Comparison of ENCODE assay signal across 8 mouse cellular contexts in genomic region chr7:140923070-140923775, GRCm38 (mm10). TPM values are rescaled to one million over a fixed set of nuclear protein-coding genes. Genes with fewer than 3 reads are reported as not detected.
DNase-seq lines count a peak whose midpoint lies in the region; ATAC-seq lines count a peak whose summit lies in the region.

No protein-coding gene starts in this region.

- DNase-seq in heart, postnatal 25 days (ENCODE audit: low spot score), result no peak
- no peak for DNase-seq in embryonic facial prominence, embryonic 10.5 days (ENCODE audit: low spot score)
- DNase-seq in spleen, postnatal 4 days (ENCODE audit: low spot score in 2 of 2), result no peak
- DNase-seq in layer of hippocampus, adult 8-10 months (ENCODE audit: low spot score in 2 of 2), result no peak
- no peak for DNase-seq in adrenal gland, postnatal 4 days (ENCODE audit: low spot score in 2 of 2)

- H3K4me3 ChIP-seq in heart, embryonic 16.5 days (ENCODE audit: low read length), result peak overlapping the region; percentile 52
- peak overlapping the region; percentile 55 for H3K4me3 ChIP-seq in embryonic facial prominence, embryonic 10.5 days
- H3K4me3 ChIP-seq in hindbrain, embryonic 15.5 days, result peak overlapping the region; percentile 51
- peak overlapping the region; percentile 48 for H3K4me3 ChIP-seq in midbrain, embryonic 15.5 days

- H3K9me3 ChIP-seq in heart, embryonic 16.5 days (replicated peaks; ENCODE audit: control insufficient read depth, low read length), result no peaks in the 10 kb centered on the region
- no peaks in the 10 kb centered on the region for H3K9me3 ChIP-seq in embryonic facial prominence, embryonic 10.5 days
- no peaks in the 10 kb centered on the region for H3K9me3 ChIP-seq in hindbrain, embryonic 15.5 days
- no peaks in the 10 kb centered on the region for H3K9me3 ChIP-seq in midbrain, embryonic 15.5 days

- H3K9ac ChIP-seq in heart, embryonic 16.5 days (ENCODE audit: low read length), result no peak overlapping the region; the same call in 1 of the 2 replicates
- peak overlapping the region; percentile 42 for H3K9ac ChIP-seq in hindbrain, embryonic 15.5 days
- H3K9ac ChIP-seq in midbrain, embryonic 15.5 days, result peak overlapping the region; percentile 35; the same call in 1 of the 2 replicates

- intact Hi-C loops in heart, postnatal 25 days (cut with DNase I), result no loop called here

- peak overlapping the region; percentile 67 for H3K4me2 ChIP-seq in heart, embryonic 16.5 days (ENCODE audit: low read depth, low read length)
- H3K4me2 ChIP-seq in hindbrain, embryonic 15.5 days, result peak overlapping the region; percentile 99
- H3K4me2 ChIP-seq in midbrain, embryonic 15.5 days, result peak overlapping the region; percentile 97

- no peak overlapping the region for H3K27ac ChIP-seq in heart, embryonic 16.5 days (ENCODE audit: low read length)
- no peak overlapping the region for H3K27ac ChIP-seq in embryonic facial prominence, embryonic 10.5 days (replicated peaks)
- no peak overlapping the region for H3K27ac ChIP-seq in hindbrain, embryonic 15.5 days (replicated peaks)
- H3K27ac ChIP-seq in midbrain, embryonic 15.5 days, result no peak overlapping the region

- no peaks in the 10 kb centered on the region for H3K36me3 ChIP-seq in heart, embryonic 16.5 days (ENCODE audit: control insufficient read depth, insufficient read depth)
- H3K36me3 ChIP-seq in embryonic facial prominence, embryonic 10.5 days (replicated peaks), result no peaks in the 10 kb centered on the region
- H3K36me3 ChIP-seq in hindbrain, embryonic 15.5 days, result no peaks in the 10 kb centered on the region
- no peaks in the 10 kb centered on the region for H3K36me3 ChIP-seq in midbrain, embryonic 15.5 days (replicated peaks)

- ATAC-seq in heart, embryonic 16.5 days (replicated peaks; ENCODE audit: extremely low read depth, insufficient read depth, low FRiP score), result no peak
- ATAC-seq in hindbrain, embryonic 15.5 days (ENCODE audit: low FRiP score, low read depth), result no peak
- ATAC-seq in midbrain, embryonic 15.5 days (replicated peaks), result 0 out of 2 replicates have a peak, but pooled peaks have one; percentile 24

- peaks cover 61% of the 10 kb centered on the region for H3K27me3 ChIP-seq in heart, embryonic 16.5 days (ENCODE audit: control insufficient read depth, insufficient read depth, low read length)
- peaks cover 84% of the 10 kb centered on the region for H3K27me3 ChIP-seq in embryonic facial prominence, embryonic 10.5 days (replicated peaks; ENCODE audit: low read depth, poor library complexity, severe bottlenecking)
- peaks cover 68% of the 10 kb centered on the region for H3K27me3 ChIP-seq in hindbrain, embryonic 15.5 days
- H3K27me3 ChIP-seq in midbrain, embryonic 15.5 days (replicated peaks), result peaks cover 63% of the 10 kb centered on the region

- 23% methylated on average over 30 of the region's 30 CpGs for WGBS in heart, embryonic 16.5 days
- 23% methylated on average over 30 of the region's 30 CpGs for WGBS in embryonic facial prominence, embryonic 10.5 days
- 21% methylated on average over 30 of the region's 30 CpGs for WGBS in hindbrain, embryonic 15.5 days
- WGBS in midbrain, embryonic 15.5 days, result 23% methylated on average over 30 of the region's 30 CpGs

- H3K4me1 ChIP-seq in heart, embryonic 16.5 days (ENCODE audit: control insufficient read depth, insufficient read depth, low read length), result peaks cover 9% of the 10 kb centered on the region
- H3K4me1 ChIP-seq in embryonic facial prominence, embryonic 10.5 days, result peaks cover 22% of the 10 kb centered on the region
- peaks cover 18% of the 10 kb centered on the region for H3K4me1 ChIP-seq in hindbrain, embryonic 15.5 days (replicated peaks)
- peaks cover 19% of the 10 kb centered on the region for H3K4me1 ChIP-seq in midbrain, embryonic 15.5 days

RNA-seq across cellular contexts. Expression of gene Nlrp6, which starts 2.5 kb away (rescaled TPM):
- polyA plus RNA-seq in heart, embryonic 16.5 days (2015; fragmentation: Nextera tagmentation; extraction: Ambion mirVana), result 0.82 and 1.6 TPM in 2 replicates
- not detected for total RNA-seq in heart, postnatal 25 days (2021)
- polyA plus RNA-seq in embryonic facial prominence, embryonic 10.5 days (2016; fragmentation: Nextera tagmentation; extraction: Ambion mirVana), result 0.19 TPM in 1 of 2 replicates, not detected in the other
- 0.67 and 0.88 TPM in 2 replicates for polyA plus RNA-seq in hindbrain, embryonic 15.5 days (2015; fragmentation: Nextera tagmentation; extraction: Ambion mirVana)
- polyA plus RNA-seq in midbrain, embryonic 15.5 days (2015; fragmentation: Nextera tagmentation; extraction: Ambion mirVana), result 0.56 and 0.63 TPM in 2 replicates
- under 1 TPM; 0.49 to 0.64 (median 0.59) TPM for total RNA-seq in layer of hippocampus, adult 8-10 months (2022)
- 1 to 10 TPM; 2.1 to 4.9 TPM for total RNA-seq in adrenal gland, postnatal 4 days (2021)

RNA-seq across cellular contexts. Expression of gene Pgghg, which starts 18.0 kb away (rescaled TPM):
- polyA plus RNA-seq in heart, embryonic 16.5 days (2015; fragmentation: Nextera tagmentation; extraction: Ambion mirVana), result 12.2 and 12.4 TPM in 2 replicates
- 1 to 10 TPM; 4.6 to 5.2 TPM for total RNA-seq in heart, postnatal 25 days (2021)
- polyA plus RNA-seq in embryonic facial prominence, embryonic 10.5 days (2016; fragmentation: Nextera tagmentation; extraction: Ambion mirVana), result 13.5 and 14.3 TPM in 2 replicates
- 9.1 TPM in 2 replicates for polyA plus RNA-seq in hindbrain, embryonic 15.5 days (2015; fragmentation: Nextera tagmentation; extraction: Ambion mirVana)
- 6.2 and 8.4 TPM in 2 replicates for polyA plus RNA-seq in midbrain, embryonic 15.5 days (2015; fragmentation: Nextera tagmentation; extraction: Ambion mirVana)
- total RNA-seq in layer of hippocampus, adult 8-10 months (2022), result 1 to 10 TPM; 3.6 to 6.3 (median 4.9) TPM
- 10 to 100 TPM; 41.5 to 44.5 TPM for total RNA-seq in adrenal gland, postnatal 4 days (2021)

RNA-seq across cellular contexts. Expression of gene Cox8b, which starts 23.0 kb away (rescaled TPM):
- polyA plus RNA-seq in heart, embryonic 16.5 days (2015; fragmentation: Nextera tagmentation; extraction: Ambion mirVana), result 467 and 515 TPM in 2 replicates
- 1,000 to 10,000 TPM; 2,576 to 2,619 TPM for total RNA-seq in heart, postnatal 25 days (2021)
- not detected in 2 replicates for polyA plus RNA-seq in embryonic facial prominence, embryonic 10.5 days (2016; fragmentation: Nextera tagmentation; extraction: Ambion mirVana)
- polyA plus RNA-seq in hindbrain, embryonic 15.5 days (2015; fragmentation: Nextera tagmentation; extraction: Ambion mirVana), result not detected in 2 replicates
- polyA plus RNA-seq in midbrain, embryonic 15.5 days (2015; fragmentation: Nextera tagmentation; extraction: Ambion mirVana), result not detected in 2 replicates
- 1 to 10 TPM in 3 of 4 experiments, not detected in 1; 1.8 to 2.3 (median 1.9) TPM for total RNA-seq in layer of hippocampus, adult 8-10 months (2022)
- 100 to 1,000 TPM; 183 to 297 TPM for total RNA-seq in adrenal gland, postnatal 4 days (2021)

RNA-seq across cellular contexts. Expression of gene Ifitm5, which starts 26.9 kb away (rescaled TPM):
- 1.3 and 1.6 TPM in 2 replicates for polyA plus RNA-seq in heart, embryonic 16.5 days (2015; fragmentation: Nextera tagmentation; extraction: Ambion mirVana)
- total RNA-seq in heart, postnatal 25 days (2021), result under 1 TPM; 0.47 to 0.59 TPM
- polyA plus RNA-seq in embryonic facial prominence, embryonic 10.5 days (2016; fragmentation: Nextera tagmentation; extraction: Ambion mirVana), result 2.9 and 3.8 TPM in 2 replicates
- 0.75 and 0.82 TPM in 2 replicates for polyA plus RNA-seq in hindbrain, embryonic 15.5 days (2015; fragmentation: Nextera tagmentation; extraction: Ambion mirVana)
- 0.65 and 1.1 TPM in 2 replicates for polyA plus RNA-seq in midbrain, embryonic 15.5 days (2015; fragmentation: Nextera tagmentation; extraction: Ambion mirVana)
- total RNA-seq in layer of hippocampus, adult 8-10 months (2022), result not detected
- 1 to 10 TPM; 2.6 to 2.8 TPM for total RNA-seq in adrenal gland, postnatal 4 days (2021)

RNA-seq across cellular contexts. Expression of gene Gm45717, which starts 32.5 kb away (rescaled TPM):
- polyA plus RNA-seq in heart, embryonic 16.5 days (2015; fragmentation: Nextera tagmentation; extraction: Ambion mirVana), result 0.66 TPM in 1 of 2 replicates, not detected in the other
- total RNA-seq in heart, postnatal 25 days (2021), result not detected
- 0.52 TPM in 1 of 2 replicates, not detected in the other for polyA plus RNA-seq in embryonic facial prominence, embryonic 10.5 days (2016; fragmentation: Nextera tagmentation; extraction: Ambion mirVana)
- not detected in 2 replicates for polyA plus RNA-seq in hindbrain, embryonic 15.5 days (2015; fragmentation: Nextera tagmentation; extraction: Ambion mirVana)
- not detected in 2 replicates for polyA plus RNA-seq in midbrain, embryonic 15.5 days (2015; fragmentation: Nextera tagmentation; extraction: Ambion mirVana)
- total RNA-seq in layer of hippocampus, adult 8-10 months (2022), result not detected
- not detected for total RNA-seq in adrenal gland, postnatal 4 days (2021)

Comparison
In these comparisons a context has a peak if more than half of its experiments do, and no peak if none do; other contexts are left out.
1. RNA of gene Cox8b, which starts 23.0 kb away (polyA plus RNA-seq): 467 to 515 TPM in heart, embryonic 16.5 days; not detected in embryonic facial prominence, embryonic 10.5 days, not detected in hindbrain, embryonic 15.5 days and not detected in midbrain, embryonic 15.5 days; every median in the first group is over 100 times any median in the second.
2. Peak in every context shown above with its lines, with median percentiles within 50 percentile points of each other: H3K4me2 ChIP-seq and H3K4me3 ChIP-seq.